Mouse (Mus musculus): Measurements from ENCODE around the gene Rhbdf2. TPM values are rescaled to one million over a fixed set of nuclear protein-coding genes. Genes with fewer than 3 reads are reported as not detected.
"Not testable (repeated sequence)": the region's sequence is repeated elsewhere in the genome, so short reads cannot be mapped to it uniquely, and the experiment has no call there.

The Rhbdf2 gene
- polyA plus RNA-seq, 1 experiment = not detected

GRCm38 (mm10) chr11:116616438-116617118 is 10.2 kb downstream of the Rhbdf2 start:
- Histone ChIP-seq H3K27ac (ENCODE audit: insufficient read depth, low read depth, low read length) (no peak overlapping the region), H3K4me1 (ENCODE audit: control insufficient read depth, insufficient read depth, low read length) (peaks cover 14% of the 10 kb centered on the region)
- 80% methylated on average over 10 of the region's 10 CpGs for WGBS

GRCm38 (mm10) chr11:116615735-116616437 is 10.9 kb downstream of the Rhbdf2 start:
- H3K4me1 ChIP-seq (ENCODE audit: control insufficient read depth, insufficient read depth, low read length) = peaks cover 11% of the 10 kb centered on the region
- TF ChIP-seq POLR2A (IDR thresholded peaks at IDR 0.05; ENCODE audit: insufficient read depth, low read depth, low read length) = no peak
- TF ChIP-seq CTCF (IDR thresholded peaks at IDR 0.05; ENCODE audit: insufficient read depth, low read depth, low read length) = no peak
- H3K27ac ChIP-seq (ENCODE audit: insufficient read depth, low read depth, low read length) = no peak overlapping the region
- no peak overlapping the region for H3K4me3 ChIP-seq (ENCODE audit: insufficient read depth, low read depth, low read length)
- 51% methylated on average over 14 of the region's 15 CpGs for WGBS

More at GRCm38 (mm10) chr11:116616438-116617118, 10.2 kb downstream of the Rhbdf2 start:
- H3K4me3 ChIP-seq (ENCODE audit: insufficient read depth, low read depth, low read length) = no peak overlapping the region
- TF ChIP-seq CTCF (IDR thresholded peaks at IDR 0.05; ENCODE audit: insufficient read depth, low read depth, low read length) = no peak
- no peak for TF ChIP-seq POLR2A (IDR thresholded peaks at IDR 0.05; ENCODE audit: insufficient read depth, low read depth, low read length)

- Histone ChIP-seq H3K4me3 (ENCODE audit: insufficient read depth, low read depth, low read length) (no peak overlapping the region), H3K27ac (ENCODE audit: insufficient read depth, low read depth, low read length) (no peak overlapping the region), H3K4me1 (ENCODE audit: control insufficient read depth, insufficient read depth, low read length) (peaks cover 4% of the 10 kb centered on the region; the same call in 1 of the 2 replicates)
- TF ChIP-seq CTCF (IDR thresholded peaks at IDR 0.05; ENCODE audit: insufficient read depth, low read depth, low read length) (no peak), POLR2A (IDR thresholded peaks at IDR 0.05; ENCODE audit: insufficient read depth, low read depth, low read length) (no peak)
- WGBS = 92% methylated on average over 6 of the region's 6 CpGs
These were observed 13.6 kb downstream of the Rhbdf2 start for GRCm38 (mm10) chr11:116613234-116613633.

GRCm38 (mm10) chr11:116612554-116612953 is 14.3 kb downstream of the Rhbdf2 start:
- TF ChIP-seq POLR2A (IDR thresholded peaks at IDR 0.05; ENCODE audit: insufficient read depth, low read depth, low read length) (no peak), CTCF (IDR thresholded peaks at IDR 0.05; ENCODE audit: insufficient read depth, low read depth, low read length) (no peak)
- 100% methylated on average over 1 of the region's 1 CpGs for WGBS
- no peak overlapping the region for H3K4me3 ChIP-seq (ENCODE audit: insufficient read depth, low read depth, low read length)
- peaks cover 4% of the 10 kb centered on the region; the same call in 1 of the 2 replicates for H3K4me1 ChIP-seq (ENCODE audit: control insufficient read depth, insufficient read depth, low read length)
- H3K27ac ChIP-seq (ENCODE audit: insufficient read depth, low read depth, low read length) = no peak overlapping the region

- TF ChIP-seq POLR2A (IDR thresholded peaks at IDR 0.05; ENCODE audit: insufficient read depth, low read depth, low read length) (no peak), CTCF (IDR thresholded peaks at IDR 0.05; ENCODE audit: insufficient read depth, low read depth, low read length) (no peak)
- no peak overlapping the region for H3K4me3 ChIP-seq (ENCODE audit: insufficient read depth, low read depth, low read length)
- H3K4me1 ChIP-seq (ENCODE audit: control insufficient read depth, insufficient read depth, low read length) = peaks cover 4% of the 10 kb centered on the region; the same call in 1 of the 2 replicates
- 92% methylated on average over 9 of the region's 9 CpGs for WGBS
- no peak overlapping the region for H3K27ac ChIP-seq (ENCODE audit: insufficient read depth, low read depth, low read length)
These were observed 14.9 kb downstream of the Rhbdf2 start for GRCm38 (mm10) chr11:116611883-116612282.

GRCm38 (mm10) chr11:116611168-116611567 is 15.7 kb downstream of the Rhbdf2 start:
- WGBS = 91% methylated on average over 9 of the region's 9 CpGs
- not testable (repeated sequence) for H3K4me1 ChIP-seq (ENCODE audit: control insufficient read depth, insufficient read depth, low read length); H3K4me3 ChIP-seq (ENCODE audit: insufficient read depth, low read depth, low read length); H3K27ac ChIP-seq (ENCODE audit: insufficient read depth, low read depth, low read length)

GRCm38 (mm10) chr11:116609965-116610630 is 16.7 kb downstream of the Rhbdf2 start:
- 92% methylated on average over 15 of the region's 15 CpGs for WGBS

GRCm38 (mm10) chr11:116607717-116608116 is 19.1 kb downstream of the Rhbdf2 start:
- TF ChIP-seq CTCF (IDR thresholded peaks at IDR 0.05; ENCODE audit: insufficient read depth, low read depth, low read length) = no peak
- TF ChIP-seq POLR2A (IDR thresholded peaks at IDR 0.05; ENCODE audit: insufficient read depth, low read depth, low read length) = no peak
- WGBS = 91% methylated on average over 3 of the region's 3 CpGs
- no peak overlapping the region for H3K4me3 ChIP-seq (ENCODE audit: insufficient read depth, low read depth, low read length)
- H3K4me1 ChIP-seq (ENCODE audit: control insufficient read depth, insufficient read depth, low read length) = no peaks in the 10 kb centered on the region
- H3K27ac ChIP-seq (ENCODE audit: insufficient read depth, low read depth, low read length) = no peak overlapping the region

More at GRCm38 (mm10) chr11:116609965-116610630, 16.7 kb downstream of the Rhbdf2 start:
- Histone ChIP-seq H3K4me1 (ENCODE audit: control insufficient read depth, insufficient read depth, low read length) (no peaks in the 10 kb centered on the region), H3K4me3 (ENCODE audit: insufficient read depth, low read depth, low read length) (no peak overlapping the region), H3K27ac (ENCODE audit: insufficient read depth, low read depth, low read length) (no peak overlapping the region)
- TF ChIP-seq CTCF (IDR thresholded peaks at IDR 0.05; ENCODE audit: insufficient read depth, low read depth, low read length) (no peak), POLR2A (IDR thresholded peaks at IDR 0.05; ENCODE audit: insufficient read depth, low read depth, low read length) (no peak)

GRCm38 (mm10) chr11:116604097-116604496 is 22.7 kb downstream of the Rhbdf2 start:
- Histone ChIP-seq H3K4me1 (ENCODE audit: control insufficient read depth, insufficient read depth, low read length) (no peaks in the 10 kb centered on the region), H3K4me3 (ENCODE audit: insufficient read depth, low read depth, low read length) (no peak overlapping the region), H3K27ac (ENCODE audit: insufficient read depth, low read depth, low read length) (no peak overlapping the region)
- WGBS = 95% methylated on average over 12 of the region's 12 CpGs
- no peak for TF ChIP-seq CTCF (IDR thresholded peaks at IDR 0.05; ENCODE audit: insufficient read depth, low read depth, low read length)
- no peak for TF ChIP-seq POLR2A (IDR thresholded peaks at IDR 0.05; ENCODE audit: insufficient read depth, low read depth, low read length)

All from olfactory bulb, adult 2 months (tissue).